Mouse (Mus musculus) hindbrain, embryonic 14.5 days (tissue): ENCODE results near the gene A830031A19Rik. TPM values are rescaled to one million over a fixed set of nuclear protein-coding genes. Genes with fewer than 3 reads are reported as not detected.

Source experiments
- ATAC-seq: fragments of 200-750 bp; cut with Nextera tagmentation; 2 replicates; pipeline ENCODE4 v1.8.0; 2017; ENCODE audit warnings: moderate number of reproducible peaks, mild to moderate bottlenecking, moderate TSS enrichment, moderate library complexity; ENCODE audit not compliant: low FRiP score
- DNase-seq: peaks from one replicate; pipeline ENCODE4 v3.0.0-alpha.2; 2015; ENCODE audit warnings: low spot score
- H3K27ac ChIP-seq: fragments of 300-500 bp; sonication (generic); 2 replicates; pipeline ENCODE4 v1.5.1; 2014; ENCODE audit warnings: mild to moderate bottlenecking, moderate library complexity
- H3K27me3 ChIP-seq: fragments of 300-500 bp; sonication (generic); 2 replicates; pipeline ENCODE4 v1.6.1; 2014; ENCODE audit warnings: mild to moderate bottlenecking, low read length, mixed read lengths; ENCODE audit not compliant: control insufficient read depth, insufficient read depth
- H3K36me3 ChIP-seq: fragments of 300-500 bp; sonication (generic); replicated peaks from 2 replicates; pipeline ENCODE4 v1.6.1; 2014; ENCODE audit not compliant: control insufficient read depth, insufficient read depth
- H3K4me1 ChIP-seq: fragments of 300-500 bp; sonication (generic); replicated peaks from 2 replicates; pipeline ENCODE4 v1.6.1; 2014; ENCODE audit warnings: antibody characterized with exemption, low read length, mixed read lengths; ENCODE audit not compliant: control insufficient read depth, insufficient read depth
- H3K4me2 ChIP-seq: fragments of 300-500 bp; sonication (generic); replicated peaks from 2 replicates; pipeline ENCODE4 v1.6.1; 2014; ENCODE audit warnings: mild to moderate bottlenecking, moderate library complexity
- H3K4me3 ChIP-seq: fragments of 300-500 bp; sonication (generic); replicated peaks from 2 replicates; pipeline ENCODE4 v1.5.1; 2014; ENCODE audit warnings: mild to moderate bottlenecking, low read length
- H3K9ac ChIP-seq: fragments of 300-500 bp; sonication (generic); 2 replicates; pipeline ENCODE4 v1.6.1; 2014
- H3K9me3 ChIP-seq: fragments of 300-500 bp; sonication (generic); 2 replicates; pipeline ENCODE4 v1.6.1; 2016; ENCODE audit warnings: low read length; ENCODE audit not compliant: control insufficient read depth
- WGBS: fragments of 180-500 bp; shearing (Covaris S2); extraction: QIAGEN DNeasy Blood & Tissue Kit; methylation state at CpG from one replicate; pipeline ENCODE4 v1.1.7; 2014; 5-methylcytosine and 5-hydroxymethylcytosine counted together
- microRNA-seq: library from miRNA; unstranded; fragments of <30 nt; microRNA quantifications from one replicate; pipeline ENCODE4, GENCODE M21; 2016
- polyA plus RNA-seq: library from polyadenylated mRNA; unstranded; fragments of >200 nt; fragmentation: Nextera tagmentation; extraction: Ambion mirVana; gene quantifications from 2 replicates; pipeline ENCODE4 v1.2.1, GENCODE M21; 2014

The A830031A19Rik gene
- polyA plus RNA-seq, 1 experiment from 2014 or later, result not detected

- H3K4me1 ChIP-seq, result no peaks in the 10 kb centered on the region
- no peak overlapping the region for H3K9ac ChIP-seq
- 94% methylated on average over 5 of the region's 5 CpGs for WGBS
- no peaks in the 10 kb centered on the region for H3K27me3 ChIP-seq
- DNase-seq (no peak), ATAC-seq (no peak)
- no peaks in the 10 kb centered on the region for H3K36me3 ChIP-seq
- H3K4me2 ChIP-seq, result no peak overlapping the region
- H3K27ac ChIP-seq, result no peak overlapping the region
- H3K4me3 ChIP-seq, result no peak overlapping the region
- H3K9me3 ChIP-seq, result no peaks in the 10 kb centered on the region
Measured at GRCm38 (mm10) chr11:24008976-24009375, 65.9 kb downstream of the A830031A19Rik start.

GRCm38 (mm10) chr11:24008244-24008643 is 66.6 kb downstream of the A830031A19Rik start:
- no peak overlapping the region for H3K4me2 ChIP-seq
- WGBS, result 50% methylated on average over 5 of the region's 5 CpGs
- H3K27ac ChIP-seq, result no peak overlapping the region
- no peaks in the 10 kb centered on the region for H3K4me1 ChIP-seq
- H3K9ac ChIP-seq, result no peak overlapping the region
- no peaks in the 10 kb centered on the region for H3K36me3 ChIP-seq
- ATAC-seq (peak; percentile 21; the same call in 1 of the 2 replicates), DNase-seq (no peak)
- no peaks in the 10 kb centered on the region for H3K27me3 ChIP-seq
- H3K4me3 ChIP-seq, result no peak overlapping the region
- H3K9me3 ChIP-seq, result no peaks in the 10 kb centered on the region

- no peaks in the 10 kb centered on the region for H3K4me1 ChIP-seq
- WGBS, result 85% methylated on average over 15 of the region's 15 CpGs
- no peaks in the 10 kb centered on the region for H3K27me3 ChIP-seq
- no peak overlapping the region for H3K9ac ChIP-seq
- no peak overlapping the region for H3K4me3 ChIP-seq
- H3K27ac ChIP-seq, result no peak overlapping the region
- H3K36me3 ChIP-seq, result no peaks in the 10 kb centered on the region
- no peak for DNase-seq
- H3K4me2 ChIP-seq, result no peak overlapping the region
- no peak for ATAC-seq
- no peaks in the 10 kb centered on the region for H3K9me3 ChIP-seq
Measured at GRCm38 (mm10) chr11:24005445-24006156, 69.3 kb downstream of the A830031A19Rik start.

GRCm38 (mm10) chr11:24000675-24001074 is 74.2 kb downstream of the A830031A19Rik start:
- Histone ChIP-seq H3K36me3 (no peaks in the 10 kb centered on the region), H3K27me3 (no peaks in the 10 kb centered on the region), H3K4me1 (no peaks in the 10 kb centered on the region), H3K9ac (no peak overlapping the region), H3K9me3 (no peaks in the 10 kb centered on the region), H3K4me2 (no peak overlapping the region), H3K4me3 (no peak overlapping the region), H3K27ac (no peak overlapping the region)
- ATAC-seq (no peak), DNase-seq (no peak)
- WGBS, result 87% methylated on average over 7 of the region's 7 CpGs

Small RNA genes within 50 kb of the gene (microRNA-seq; reads per million reads assigned to microRNA genes)
- not detected for gene Gm44381

Other genes starting within 250 kb of the A830031A19Rik start
- 20.9 and 22.0 TPM in 2 replicates for gene Papolg, start 179.8 kb downstream of the A830031A19Rik start, polyA plus RNA-seq
- gene Bcl11a, start 3.0 kb upstream of the A830031A19Rik start, polyA plus RNA-seq, result 106 and 117 TPM in 2 replicates